ENCODE assay signal across 15 mouse cellular contexts in genomic region chr7:49981511-49982227, GRCm38 (mm10). TPM values are rescaled to one million over a fixed set of nuclear protein-coding genes. Genes with fewer than 3 reads are reported as not detected.
DNase-seq lines count a peak whose midpoint lies in the region; ATAC-seq and TF ChIP-seq lines count a peak whose summit lies in the region.
"Had no signal": no experiment of that assay in that cellular context is flagged by ENCODE, and none has a peak within 500 bp of the region (broad histone marks: within the 10 kb centered on the region; RNA-seq: fewer than 3 reads in every experiment).

No protein-coding gene starts in this region.

- peaks cover 7% of the 10 kb centered on the region; the same call in 1 of the 2 replicates for H3K27me3 ChIP-seq in kidney, postnatal 0 days (ENCODE audit: insufficient read depth, low read length)
- peaks cover 4% of the 10 kb centered on the region; the same call in 1 of the 2 replicates for H3K27me3 ChIP-seq in kidney, embryonic 16.5 days (ENCODE audit: insufficient read depth, low read length)
- peaks cover 27% of the 10 kb centered on the region for H3K27me3 ChIP-seq in embryonic facial prominence, embryonic 14.5 days (replicated peaks; ENCODE audit: control insufficient read depth, insufficient read depth, low read length)
- peaks cover 23% of the 10 kb centered on the region for H3K27me3 ChIP-seq in midbrain, embryonic 15.5 days (replicated peaks)

- TF ChIP-seq CTCF in kidney, postnatal 0 days (IDR thresholded peaks at IDR 0.05; ENCODE audit: low read depth) = peak; percentile 54

- H3K9me3 ChIP-seq in kidney, postnatal 0 days (replicated peaks; ENCODE audit: low read length) = no peaks in the 10 kb centered on the region
- no peaks in the 10 kb centered on the region for H3K9me3 ChIP-seq in kidney, embryonic 16.5 days (ENCODE audit: low read length)
- no peaks in the 10 kb centered on the region for H3K9me3 ChIP-seq in embryonic facial prominence, embryonic 14.5 days (ENCODE audit: control insufficient read depth, low read length)
- no peaks in the 10 kb centered on the region for H3K9me3 ChIP-seq in midbrain, embryonic 15.5 days
- H3K9me3 ChIP-seq: embryonic facial prominence, embryonic 15.5 days; lung, embryonic 15.5 days had no signal

- 35% methylated on average over 9 of the region's 9 CpGs for WGBS in kidney, postnatal 0 days
- 32% methylated on average over 9 of the region's 9 CpGs for WGBS in kidney, embryonic 16.5 days
- WGBS in embryonic facial prominence, embryonic 14.5 days = 18% methylated on average over 9 of the region's 9 CpGs
- 6% methylated on average over 9 of the region's 9 CpGs for WGBS in midbrain, embryonic 15.5 days

- no peak for DNase-seq in kidney, postnatal 0 days (ENCODE audit: low spot score)
- peak; percentile 61 for DNase-seq in ES-CJ7 (ENCODE audit: low read depth, low spot score)
- DNase-seq in embryonic facial prominence, embryonic 14.5 days (ENCODE audit: low spot score) = peak; percentile 8
- no peak for DNase-seq in gastrocnemius, postnatal 25 days
- DNase-seq in gastrocnemius, adult 18-20 months (ENCODE audit: low spot score) = no peak
- DNase-seq: cerebellum, adult 11 months; gastrocnemius, postnatal 10 days; thymus, adult 2 months had no signal

- no peak overlapping the region for H3K4me2 ChIP-seq in kidney, postnatal 0 days (ENCODE audit: low read length)
- H3K4me2 ChIP-seq in kidney, embryonic 16.5 days (replicated peaks; ENCODE audit: low read depth, low read length) = no peak overlapping the region
- H3K4me2 ChIP-seq in embryonic facial prominence, embryonic 14.5 days (ENCODE audit: low read depth, low read length) = no peak overlapping the region
- H3K4me2 ChIP-seq in midbrain, embryonic 15.5 days = no peak overlapping the region
- H3K4me2 ChIP-seq: embryonic facial prominence, embryonic 15.5 days; lung, embryonic 15.5 days had no signal

- H3K36me3 ChIP-seq in kidney, postnatal 0 days (ENCODE audit: insufficient read depth, low read length) = no peaks in the 10 kb centered on the region
- no peaks in the 10 kb centered on the region for H3K36me3 ChIP-seq in kidney, embryonic 16.5 days (ENCODE audit: insufficient read depth, low read length)
- no peaks in the 10 kb centered on the region for H3K36me3 ChIP-seq in embryonic facial prominence, embryonic 14.5 days (ENCODE audit: control insufficient read depth, insufficient read depth, low read length)
- H3K36me3 ChIP-seq in midbrain, embryonic 15.5 days (replicated peaks) = no peaks in the 10 kb centered on the region
- H3K36me3 ChIP-seq: embryonic facial prominence, embryonic 15.5 days; lung, embryonic 15.5 days had no signal

- no peak overlapping the region for H3K9ac ChIP-seq in kidney, postnatal 0 days (ENCODE audit: low read depth, low read length)
- no peak overlapping the region for H3K9ac ChIP-seq in kidney, embryonic 16.5 days (replicated peaks; ENCODE audit: low read length)
- no peak overlapping the region for H3K9ac ChIP-seq in embryonic facial prominence, embryonic 14.5 days (ENCODE audit: low read depth, low read length)
- H3K9ac ChIP-seq in midbrain, embryonic 15.5 days = no peak overlapping the region
- H3K9ac ChIP-seq: embryonic facial prominence, embryonic 15.5 days; lung, embryonic 15.5 days had no signal

- no peak for ATAC-seq in kidney, postnatal 0 days (replicated peaks; ENCODE audit: low FRiP score, low read depth)
- no peak for ATAC-seq in kidney, embryonic 16.5 days (ENCODE audit: low FRiP score, low TSS enrichment)
- no peak for ATAC-seq in embryonic facial prominence, embryonic 14.5 days (ENCODE audit: low read depth)
- peak; percentile 50 for ATAC-seq in midbrain, embryonic 15.5 days (replicated peaks)

- H3K4me1 ChIP-seq in kidney, postnatal 0 days (replicated peaks; ENCODE audit: insufficient read depth, low read length) = 0 out of 2 replicates have a peak, but pooled peaks cover 3% of the 10 kb centered on the region
- peaks cover 1% of the 10 kb centered on the region; the same call in 1 of the 2 replicates for H3K4me1 ChIP-seq in kidney, embryonic 16.5 days (ENCODE audit: insufficient read depth, low read length)
- no peaks in the 10 kb centered on the region for H3K4me1 ChIP-seq in embryonic facial prominence, embryonic 14.5 days (ENCODE audit: control insufficient read depth, insufficient read depth, low read length)
- no peaks in the 10 kb centered on the region for H3K4me1 ChIP-seq in midbrain, embryonic 15.5 days
- H3K4me1 ChIP-seq: embryonic facial prominence, embryonic 15.5 days; lung, embryonic 15.5 days had no signal

- no peak overlapping the region for H3K4me3 ChIP-seq in kidney, postnatal 0 days (replicated peaks; ENCODE audit: low read depth, low read length)
- no peak overlapping the region for H3K4me3 ChIP-seq in kidney, embryonic 16.5 days (ENCODE audit: low read length)
- H3K4me3 ChIP-seq in embryonic facial prominence, embryonic 14.5 days (ENCODE audit: low read depth, low read length) = no peak overlapping the region
- no peak overlapping the region for H3K4me3 ChIP-seq in midbrain, embryonic 15.5 days
- H3K4me3 ChIP-seq: embryonic facial prominence, embryonic 15.5 days; lung, embryonic 15.5 days had no signal

- no peak overlapping the region for H3K27ac ChIP-seq in kidney, postnatal 0 days
- no peak overlapping the region for H3K27ac ChIP-seq in kidney, embryonic 16.5 days (ENCODE audit: low read length)
- H3K27ac ChIP-seq in embryonic facial prominence, embryonic 14.5 days (replicated peaks; ENCODE audit: low read depth, low read length) = no peak overlapping the region
- H3K27ac ChIP-seq in midbrain, embryonic 15.5 days = no peak overlapping the region
- H3K27ac ChIP-seq: embryonic facial prominence, embryonic 15.5 days; lung, embryonic 15.5 days had no signal

RNA-seq across cellular contexts. Expression of gene Nell1, which starts 7.0 kb away (rescaled TPM):
- polyA plus RNA-seq in kidney, postnatal 0 days (2015; fragmentation: Nextera tagmentation; extraction: Ambion mirVana) = 7.4 and 7.7 TPM in 2 replicates
- 10.9 and 12.1 TPM in 2 replicates for polyA plus RNA-seq in kidney, embryonic 16.5 days (2015; fragmentation: Nextera tagmentation; extraction: Ambion mirVana)
- 12.8 and 13.4 TPM in 2 replicates for polyA plus RNA-seq in embryonic facial prominence, embryonic 14.5 days (2014; fragmentation: Nextera tagmentation; extraction: Ambion mirVana)
- polyA plus RNA-seq in midbrain, embryonic 15.5 days (2015; fragmentation: Nextera tagmentation; extraction: Ambion mirVana) = 28.2 and 30.2 TPM in 2 replicates
- total RNA-seq in gastrocnemius, postnatal 25 days (2021) = under 1 TPM in 1 of 2 experiments, not detected in 1; 0.28 TPM
- under 1 TPM in 1 of 2 experiments, not detected in 1; 0.17 TPM for total RNA-seq in gastrocnemius, adult 18-20 months (2021)
- total RNA-seq: CH12.LX; monocyte, adult 5-6 weeks had no signal
- polyA plus RNA-seq: spleen, adult 2 months had no signal

Comparison
In these comparisons a context has a peak if more than half of its experiments do, and no peak if none do; other contexts are left out.
1. DNase-seq: peak in ES-CJ7 (single experiment) and embryonic facial prominence, embryonic 14.5 days (single experiment); none in kidney, postnatal 0 days (single experiment), gastrocnemius, postnatal 25 days (single experiment) and gastrocnemius, adult 18-20 months (single experiment).